ENCODE assay signal across 20 mouse cellular contexts in genomic region chr15:75215778-75216691, GRCm38 (mm10). TPM values are rescaled to one million over a fixed set of nuclear protein-coding genes. Genes with fewer than 3 reads are reported as not detected.
DNase-seq lines count a peak whose midpoint lies in the region; ATAC-seq and TF ChIP-seq lines count a peak whose summit lies in the region.
"Had no signal": no experiment of that assay in that cellular context is flagged by ENCODE, and none has a peak within 500 bp of the region (broad histone marks: within the 10 kb centered on the region; RNA-seq: fewer than 3 reads in every experiment).

TSS of gene BC025446 (plus strand) at chr15:75216376.

- ATAC-seq in intestine, embryonic 16.5 days = peak; percentile 95
- ATAC-seq in kidney, embryonic 16.5 days (ENCODE audit: low FRiP score, low TSS enrichment) = peak; percentile 77
- ATAC-seq in frontal cortex, adult (ENCODE audit: low TSS enrichment) = no peak

- no peaks in the 10 kb centered on the region for H3K27me3 ChIP-seq in heart, embryonic 10.5 days (ENCODE audit: insufficient read depth, poor library complexity, severe bottlenecking)
- H3K27me3 ChIP-seq in intestine, embryonic 16.5 days (replicated peaks; ENCODE audit: control insufficient read depth, insufficient read depth, low read length) = no peaks in the 10 kb centered on the region
- no peaks in the 10 kb centered on the region for H3K27me3 ChIP-seq in kidney, embryonic 16.5 days (ENCODE audit: insufficient read depth, low read length)
- no peaks in the 10 kb centered on the region for H3K27me3 ChIP-seq in small intestine, adult 2 months (ENCODE audit: control insufficient read depth, insufficient read depth, low read length)
- H3K27me3 ChIP-seq: heart, embryonic 12.5 days had no signal

- H3K27ac ChIP-seq in heart, embryonic 10.5 days = no peak within 1 kb of the TSS
- H3K27ac ChIP-seq in intestine, embryonic 16.5 days (ENCODE audit: low read length) = peak within 1 kb of the TSS; percentile 87
- peak within 1 kb of the TSS; percentile 69 for H3K27ac ChIP-seq in kidney, embryonic 16.5 days (ENCODE audit: low read length)
- H3K27ac ChIP-seq in small intestine, adult 2 months (ENCODE audit: insufficient read depth, low read depth, low read length) = peak within 1 kb of the TSS; percentile 95

- H3K4me2 ChIP-seq in intestine, embryonic 16.5 days (ENCODE audit: low read depth, low read length) = peak within 1 kb of the TSS; percentile 39
- peak within 1 kb of the TSS; percentile 21; the same call in 1 of the 2 replicates for H3K4me2 ChIP-seq in kidney, embryonic 16.5 days (replicated peaks; ENCODE audit: low read depth, low read length)
- H3K4me2 ChIP-seq: heart, embryonic 12.5 days had no signal

- peak; percentile 26; the same call in 1 of the 2 replicates for TF ChIP-seq POLR2A in small intestine, adult 2 months (IDR thresholded peaks at IDR 0.05; ENCODE audit: low read depth, low read length)

- DNase-seq in heart, embryonic 10.5 days (ENCODE audit: low spot score) = peak; percentile 35
- no peak for DNase-seq in heart, postnatal 4 days
- no peak for DNase-seq in testis, postnatal 14 days (ENCODE audit: low spot score)
- no peak for DNase-seq in layer of hippocampus, postnatal 10 days (ENCODE audit: low spot score in 2 of 2)
- DNase-seq: cerebellum, adult 11 months; gastrocnemius, postnatal 25 days; heart, postnatal 36 days; layer of hippocampus, postnatal 36 days; left cerebral cortex, postnatal 4 days; midbrain, embryonic 14.5 days; right cerebral cortex, postnatal 4 days; thymus, postnatal 4 days had no signal

- H3K4me3 ChIP-seq in heart, embryonic 10.5 days = no peak within 1 kb of the TSS
- peak within 1 kb of the TSS; percentile 39 for H3K4me3 ChIP-seq in intestine, embryonic 16.5 days (ENCODE audit: low read length)
- peak within 1 kb of the TSS; percentile 12 for H3K4me3 ChIP-seq in kidney, embryonic 16.5 days (ENCODE audit: low read length)
- H3K4me3 ChIP-seq in small intestine, adult 2 months (ENCODE audit: low read depth, low read length) = peak within 1 kb of the TSS; percentile 63
- H3K4me3 ChIP-seq: heart, embryonic 12.5 days had no signal

- H3K4me1 ChIP-seq in heart, embryonic 10.5 days = no peaks in the 10 kb centered on the region
- H3K4me1 ChIP-seq in intestine, embryonic 16.5 days (ENCODE audit: control insufficient read depth, insufficient read depth, low read length) = no peaks in the 10 kb centered on the region
- peaks cover 6% of the 10 kb centered on the region; the same call in 1 of the 2 replicates for H3K4me1 ChIP-seq in kidney, embryonic 16.5 days (ENCODE audit: insufficient read depth, low read length)
- peaks cover 6% of the 10 kb centered on the region; the same call in 1 of the 2 replicates for H3K4me1 ChIP-seq in small intestine, adult 2 months (ENCODE audit: control insufficient read depth, insufficient read depth, insufficient read length, low read length)
- H3K4me1 ChIP-seq: heart, embryonic 12.5 days had no signal

- H3K36me3 ChIP-seq in heart, embryonic 10.5 days = no peaks in the 10 kb centered on the region
- no peaks in the 10 kb centered on the region for H3K36me3 ChIP-seq in intestine, embryonic 16.5 days (ENCODE audit: control insufficient read depth, insufficient read depth, low read length)
- H3K36me3 ChIP-seq in kidney, embryonic 16.5 days (ENCODE audit: insufficient read depth, low read length) = no peaks in the 10 kb centered on the region
- peaks cover 7% of the 10 kb centered on the region for H3K36me3 ChIP-seq in small intestine, adult 2 months (ENCODE audit: control insufficient read depth, insufficient read depth, low read length)
- H3K36me3 ChIP-seq: heart, embryonic 12.5 days had no signal

- no peak for TF ChIP-seq CTCF in small intestine, adult 2 months (IDR thresholded peaks at IDR 0.05; ENCODE audit: extremely low read depth, insufficient read length, insufficient replicate concordance, low read depth, low read length)

- no peak within 1 kb of the TSS for H3K9ac ChIP-seq in intestine, embryonic 16.5 days (ENCODE audit: low read depth, low read length)
- no peak within 1 kb of the TSS for H3K9ac ChIP-seq in kidney, embryonic 16.5 days (replicated peaks; ENCODE audit: low read length)
- H3K9ac ChIP-seq: heart, embryonic 12.5 days had no signal

- WGBS in heart, embryonic 10.5 days = 71% methylated on average over 7 of the region's 7 CpGs
- WGBS in intestine, embryonic 16.5 days = 53% methylated on average over 7 of the region's 7 CpGs
- 35% methylated on average over 7 of the region's 7 CpGs for WGBS in kidney, embryonic 16.5 days
- 28% methylated on average over 7 of the region's 7 CpGs for WGBS in small intestine, adult 2 months

- H3K9me3 ChIP-seq in heart, embryonic 10.5 days = peaks cover 10% of the 10 kb centered on the region
- H3K9me3 ChIP-seq in intestine, embryonic 16.5 days (ENCODE audit: control insufficient read depth, low read length) = no peaks in the 10 kb centered on the region
- H3K9me3 ChIP-seq in kidney, embryonic 16.5 days (ENCODE audit: low read length) = 0 out of 2 replicates have a peak, but pooled peaks cover 3% of the 10 kb centered on the region

RNA-seq across cellular contexts. Expression of gene BC025446, which starts in this region (rescaled TPM):
- polyA plus RNA-seq in heart, embryonic 10.5 days (2016; fragmentation: Nextera tagmentation; extraction: Ambion mirVana) = 0.18 TPM in 1 of 2 replicates, not detected in the other
- total RNA-seq in heart, postnatal 4 days (2021) = not detected
- polyA plus RNA-seq in intestine, embryonic 16.5 days (2015; fragmentation: Nextera tagmentation; extraction: Ambion mirVana) = 49.5 and 55.9 TPM in 2 replicates
- polyA plus RNA-seq in kidney, embryonic 16.5 days (2015; fragmentation: Nextera tagmentation; extraction: Ambion mirVana) = 22.2 and 22.6 TPM in 2 replicates
- 29.5 and 45.6 TPM in 2 replicates for polyA plus RNA-seq in small intestine, adult 2 months (2012; rRNA removed)
- not detected for total RNA-seq in layer of hippocampus, postnatal 10 days (2021)
- total RNA-seq: common myeloid progenitor, adult 5-6 weeks; gastrocnemius, postnatal 25 days; heart, postnatal 36 days; layer of hippocampus, postnatal 36 days; left cerebral cortex, postnatal 4 days had no signal
- polyA plus RNA-seq: embryonic facial prominence, embryonic 14.5 days; forebrain, embryonic 11.5 days; heart, embryonic 12.5 days; midbrain, embryonic 14.5 days had no signal

Comparison
In these comparisons a context has a peak if more than half of its experiments do, and no peak if none do; other contexts are left out.
1. RNA of gene BC025446 (polyA plus RNA-seq): 49.5 to 55.9 TPM in intestine, embryonic 16.5 days, 29.5 to 45.6 TPM in small intestine, adult 2 months and 22.2 to 22.6 TPM in kidney, embryonic 16.5 days; 0.18 TPM in heart, embryonic 10.5 days; every median in the first group is over 10 times any median in the second.
2. Peak in DNase-seq in heart, embryonic 10.5 days; RNA of the gene not detected or under 1 TPM.